Mouse (Mus musculus): Measurements from ENCODE around the gene Olfr1336. TPM values are rescaled to one million over a fixed set of nuclear protein-coding genes. Genes with fewer than 3 reads are reported as not detected.
"Not testable (repeated sequence)": the region's sequence is repeated elsewhere in the genome, so short reads cannot be mapped to it uniquely, and the experiment has no call there.

The Olfr1336 gene
- not detected in 2 replicates for polyA plus RNA-seq (2016; fragmentation: Nextera tagmentation; extraction: Ambion mirVana)

- Histone ChIP-seq H3K27me3 (ENCODE audit: poor library complexity, severe bottlenecking) (no peaks in the 10 kb centered on the region), H3K4me1 (no peaks in the 10 kb centered on the region), H3K36me3 (replicated peaks) (no peaks in the 10 kb centered on the region), H3K9me3 (peaks cover 41% of the 10 kb centered on the region), H3K4me3 (no peak within 1 kb of the TSS), H3K27ac (no peak within 1 kb of the TSS)
- DNase-seq (ENCODE audit: extremely low spot score, low spot score): no peak
Measured at GRCm38 (mm10) chr7:6455868-6456267, at the start of gene Olfr1336. TSS of gene Olfr1336 (plus strand) at chr7:6456168.

GRCm38 (mm10) chr7:6410043-6410442 is 45.9 kb upstream of the Olfr1336 start, which contains the start of gene Gm20715:
TSS of gene Gm20715 (plus strand) at chr7:6410277.
- no peak within 1 kb of the TSS for H3K27ac ChIP-seq
- WGBS: 2% methylated on average over 17 of the region's 17 CpGs
- H3K4me1 ChIP-seq: peaks cover 4% of the 10 kb centered on the region
- no peaks in the 10 kb centered on the region for H3K36me3 ChIP-seq (replicated peaks)
- peak; percentile 85 for DNase-seq (ENCODE audit: extremely low spot score, low spot score)
- H3K4me3 ChIP-seq: no peak within 1 kb of the TSS
- H3K9me3 ChIP-seq: no peaks in the 10 kb centered on the region
- no peaks in the 10 kb centered on the region for H3K27me3 ChIP-seq (ENCODE audit: poor library complexity, severe bottlenecking)

- no peaks in the 10 kb centered on the region for H3K27me3 ChIP-seq (ENCODE audit: poor library complexity, severe bottlenecking)
- no peak for DNase-seq (ENCODE audit: extremely low spot score, low spot score)
- peak overlapping the region; percentile 32 for H3K4me3 ChIP-seq
- H3K27ac ChIP-seq: no peak overlapping the region
- no peaks in the 10 kb centered on the region for H3K36me3 ChIP-seq (replicated peaks)
- peaks cover 6% of the 10 kb centered on the region for H3K4me1 ChIP-seq
- no peaks in the 10 kb centered on the region for H3K9me3 ChIP-seq
- 7% methylated on average over 21 of the region's 22 CpGs for WGBS
Measured at GRCm38 (mm10) chr7:6414626-6415441, 41.1 kb upstream of the Olfr1336 start.

- Histone ChIP-seq H3K27ac (no peak overlapping the region), H3K4me3 (peak overlapping the region; percentile 32; the same call in 1 of the 2 replicates), H3K36me3 (replicated peaks) (no peaks in the 10 kb centered on the region), H3K9me3 (no peaks in the 10 kb centered on the region), H3K27me3 (ENCODE audit: poor library complexity, severe bottlenecking) (no peaks in the 10 kb centered on the region), H3K4me1 (peaks cover 6% of the 10 kb centered on the region)
- DNase-seq (ENCODE audit: extremely low spot score, low spot score): no peak
- WGBS: 19% methylated on average over 8 of the region's 8 CpGs
Measured at GRCm38 (mm10) chr7:6415442-6415787, 40.6 kb upstream of the Olfr1336 start.

GRCm38 (mm10) chr7:6419894-6420293 is 36.1 kb upstream of the Olfr1336 start:
- no peaks in the 10 kb centered on the region for H3K36me3 ChIP-seq (replicated peaks)
- H3K9me3 ChIP-seq: peaks cover 9% of the 10 kb centered on the region; the same call in 1 of the 2 replicates
- no peak for DNase-seq (ENCODE audit: extremely low spot score, low spot score)
- H3K27ac ChIP-seq: no peak overlapping the region
- WGBS: 82% methylated on average over 6 of the region's 6 CpGs
- H3K27me3 ChIP-seq (ENCODE audit: poor library complexity, severe bottlenecking): no peaks in the 10 kb centered on the region
- peaks cover 4% of the 10 kb centered on the region for H3K4me1 ChIP-seq
- H3K4me3 ChIP-seq: no peak overlapping the region

GRCm38 (mm10) chr7:6429381-6429780 is 26.6 kb upstream of the Olfr1336 start:
- Histone ChIP-seq H3K9me3 (peaks cover 16% of the 10 kb centered on the region; the same call in 1 of the 2 replicates), H3K27ac (no peak overlapping the region), H3K4me3 (no peak overlapping the region), H3K36me3 (replicated peaks) (no peaks in the 10 kb centered on the region), H3K4me1 (peaks cover 2% of the 10 kb centered on the region), H3K27me3 (ENCODE audit: poor library complexity, severe bottlenecking) (no peaks in the 10 kb centered on the region)
- DNase-seq (ENCODE audit: extremely low spot score, low spot score): no peak
- 86% methylated on average over 3 of the region's 3 CpGs for WGBS

GRCm38 (mm10) chr7:6430342-6430741 is 25.6 kb upstream of the Olfr1336 start:
- peaks cover 10% of the 10 kb centered on the region for H3K4me1 ChIP-seq
- WGBS: 57% methylated on average over 2 of the region's 2 CpGs
- no peak overlapping the region for H3K4me3 ChIP-seq
- no peaks in the 10 kb centered on the region for H3K36me3 ChIP-seq (replicated peaks)
- no peak for DNase-seq (ENCODE audit: extremely low spot score, low spot score)
- H3K27ac ChIP-seq: no peak overlapping the region
- H3K9me3 ChIP-seq: peaks cover 12% of the 10 kb centered on the region; the same call in 1 of the 2 replicates
- no peaks in the 10 kb centered on the region for H3K27me3 ChIP-seq (ENCODE audit: poor library complexity, severe bottlenecking)

- WGBS: 84% methylated on average over 3 of the region's 3 CpGs
- Histone ChIP-seq H3K4me3 (no peak within 1 kb of the TSS), H3K4me1 (peaks cover 16% of the 10 kb centered on the region), H3K27ac (no peak within 1 kb of the TSS), H3K27me3 (ENCODE audit: poor library complexity, severe bottlenecking) (no peaks in the 10 kb centered on the region), H3K9me3 (peaks cover 9% of the 10 kb centered on the region; the same call in 1 of the 2 replicates), H3K36me3 (replicated peaks) (no peaks in the 10 kb centered on the region)
- DNase-seq (ENCODE audit: extremely low spot score, low spot score): no peak
Measured at GRCm38 (mm10) chr7:6438388-6438787, 17.6 kb upstream of the Olfr1336 start, which contains the start of gene Olfr1344. TSS of gene Olfr1344 (plus strand) at chr7:6438688.

GRCm38 (mm10) chr7:6441173-6441572 is 14.8 kb upstream of the Olfr1336 start:
- H3K9me3 ChIP-seq: peaks cover 12% of the 10 kb centered on the region
- WGBS: 75% methylated on average over 2 of the region's 2 CpGs
- no peak for DNase-seq (ENCODE audit: extremely low spot score, low spot score)
- H3K4me1 ChIP-seq: no peaks in the 10 kb centered on the region
- H3K27ac ChIP-seq: no peak overlapping the region
- H3K36me3 ChIP-seq (replicated peaks): no peaks in the 10 kb centered on the region
- H3K4me3 ChIP-seq: no peak overlapping the region
- H3K27me3 ChIP-seq (ENCODE audit: poor library complexity, severe bottlenecking): no peaks in the 10 kb centered on the region

GRCm38 (mm10) chr7:6447771-6448170 is 8.2 kb upstream of the Olfr1336 start:
- Histone ChIP-seq H3K27ac (no peak overlapping the region), H3K4me3 (no peak overlapping the region), H3K4me1 (no peaks in the 10 kb centered on the region), H3K9me3 (peaks cover 27% of the 10 kb centered on the region), H3K36me3 (replicated peaks) (no peaks in the 10 kb centered on the region), H3K27me3 (ENCODE audit: poor library complexity, severe bottlenecking) (no peaks in the 10 kb centered on the region)
- WGBS: 92% methylated on average over 5 of the region's 5 CpGs
- no peak for DNase-seq (ENCODE audit: extremely low spot score, low spot score)

GRCm38 (mm10) chr7:6456399-6456798 is 431 bp downstream of the Olfr1336 start:
- DNase-seq (ENCODE audit: extremely low spot score, low spot score): no peak
- Histone ChIP-seq H3K27ac (no peak overlapping the region), H3K4me3 (no peak overlapping the region), H3K36me3 (replicated peaks) (no peaks in the 10 kb centered on the region), H3K27me3 (ENCODE audit: poor library complexity, severe bottlenecking) (no peaks in the 10 kb centered on the region), H3K4me1 (no peaks in the 10 kb centered on the region), H3K9me3 (peaks cover 45% of the 10 kb centered on the region)
- WGBS: 41% methylated on average over 3 of the region's 3 CpGs

- no peak within 1 kb of the TSS for H3K27ac ChIP-seq
- no peaks in the 10 kb centered on the region for H3K27me3 ChIP-seq (ENCODE audit: poor library complexity, severe bottlenecking)
- H3K9me3 ChIP-seq: peaks cover 5% of the 10 kb centered on the region; the same call in 1 of the 2 replicates
- no peaks in the 10 kb centered on the region for H3K4me1 ChIP-seq
- H3K36me3 ChIP-seq (replicated peaks): no peaks in the 10 kb centered on the region
- no peak within 1 kb of the TSS for H3K4me3 ChIP-seq
- no peak for DNase-seq (ENCODE audit: extremely low spot score, low spot score)
Measured at GRCm38 (mm10) chr7:6466951-6467350, 11.0 kb downstream of the Olfr1336 start, which contains the start of gene Olfr1346. TSS of gene Olfr1346 (plus strand) at chr7:6467101.

GRCm38 (mm10) chr7:6477633-6478032 is 21.7 kb downstream of the Olfr1336 start:
- DNase-seq (ENCODE audit: extremely low spot score, low spot score); H3K36me3 ChIP-seq (replicated peaks); H3K4me1 ChIP-seq; H3K4me3 ChIP-seq; H3K27ac ChIP-seq; H3K27me3 ChIP-seq (ENCODE audit: poor library complexity, severe bottlenecking): not testable (repeated sequence)
- peaks cover 47% of the 10 kb centered on the region for H3K9me3 ChIP-seq
- 79% methylated on average over 2 of the region's 2 CpGs for WGBS
